Mouse (Mus musculus) urinary bladder, adult 2 months (tissue): ENCODE results near the gene Pkn1. TPM values are rescaled to one million over a fixed set of nuclear protein-coding genes. Genes with fewer than 3 reads are reported as not detected.

Experiments used
- DNase-seq: peaks from one replicate; pipeline ENCODE4 v3.0.0; 2022; ENCODE audit warnings: low spot score
- polyA plus RNA-seq: library from polyadenylated mRNA; depleted of rRNA; stranded (reverse); fragments of >200 nt; gene quantifications from 2 replicates; pipeline ENCODE4 v1.2.3, GENCODE M21; 2012

Pkn1 gene
- polyA plus RNA-seq, 1 experiment, result 39.0 TPM

- DNase-seq, result no peak
These were observed 5.3 kb downstream of the Pkn1 start for GRCm38 (mm10) chr8:83693609-83694236.

GRCm38 (mm10) chr8:83689264-83689663 lies 9.7 kb downstream of the Pkn1 start:
- DNase-seq, result no peak

GRCm38 (mm10) chr8:83684517-83684916 lies 14.5 kb downstream of the Pkn1 start:
- no peak for DNase-seq

GRCm38 (mm10) chr8:83681099-83681498 lies 17.9 kb downstream of the Pkn1 start:
- DNase-seq, result no peak

GRCm38 (mm10) chr8:83680603-83681002 lies 18.4 kb downstream of the Pkn1 start:
- no peak for DNase-seq

GRCm38 (mm10) chr8:83679866-83680265 lies 19.1 kb downstream of the Pkn1 start:
- no peak for DNase-seq

GRCm38 (mm10) chr8:83674497-83674896 lies 24.5 kb downstream of the Pkn1 start:
- DNase-seq, result no peak

- no peak for DNase-seq
These were observed 26.0 kb downstream of the Pkn1 start for GRCm38 (mm10) chr8:83672936-83673335.

- DNase-seq, result no peak
These were observed 30.0 kb downstream of the Pkn1 start for GRCm38 (mm10) chr8:83669013-83669412.

- DNase-seq, result peak; percentile 47
These were observed 30.7 kb downstream of the Pkn1 start for GRCm38 (mm10) chr8:83668010-83668916.

- no peak for DNase-seq
These were observed 31.5 kb downstream of the Pkn1 start for GRCm38 (mm10) chr8:83667526-83667925.

GRCm38 (mm10) chr8:83666866-83667234 lies 32.1 kb downstream of the Pkn1 start:
- DNase-seq, result no peak

GRCm38 (mm10) chr8:83665969-83666865 lies 32.8 kb downstream of the Pkn1 start, which contains the start of gene Ptger1:
TSS of gene Ptger1 (plus strand) at chr8:83666678.
- peak; percentile 46 for DNase-seq

GRCm38 (mm10) chr8:83664931-83665625 lies 33.9 kb downstream of the Pkn1 start:
- DNase-seq, result no peak

- no peak for DNase-seq
These were observed 34.9 kb downstream of the Pkn1 start for GRCm38 (mm10) chr8:83664096-83664495.

- peak; percentile 87 for DNase-seq
These were observed 36.6 kb downstream of the Pkn1 start for GRCm38 (mm10) chr8:83662421-83662826.

GRCm38 (mm10) chr8:83660995-83661680 lies 37.8 kb downstream of the Pkn1 start:
- peak; percentile 28 for DNase-seq

- peak; percentile 21 for DNase-seq
These were observed 38.4 kb downstream of the Pkn1 start for GRCm38 (mm10) chr8:83660545-83660944.

- no peak for DNase-seq
These were observed 42.3 kb downstream of the Pkn1 start for GRCm38 (mm10) chr8:83656484-83657246.

- DNase-seq, result no peak
These were observed 42.9 kb downstream of the Pkn1 start for GRCm38 (mm10) chr8:83656043-83656442.
